Mouse (Mus musculus): ENCODE results near the gene Erich6b.

- TF ChIP-seq GATA1 (IDR thresholded peaks at IDR 0.05; ENCODE audit: low read length) (no peak), TAL1 (IDR thresholded peaks at IDR 0.05; ENCODE audit: low read length) (no peak)
Observed at GRCm38 (mm10) chr14:75646968-75647829, 5.1 kb downstream of the Erich6b start.

All from erythroblast, embryonic 14.5 days (primary cell).